Mouse (Mus musculus) liver, postnatal 0 days (tissue): Measurements from ENCODE around the gene Slc25a19.

Experiments used
- CTCF ChIP-seq: sonication (generic); IDR thresholded peaks from 2 replicates; pipeline ENCODE4 v1.5.1; 2016; ENCODE audit warnings: antibody characterized with exemption, low read depth
- EP300 ChIP-seq: IDR thresholded peaks from 2 replicates; pipeline ENCODE4 v1.6.1; 2016; ENCODE audit warnings: antibody characterized with exemption, low read depth, mild to moderate bottlenecking

- TF ChIP-seq CTCF (no peak), EP300 (no peak)
Observed at GRCm38 (mm10) chr11:115599722-115600121, 28.4 kb downstream of the Slc25a19 start.
